Mouse (Mus musculus) limb, embryonic 14.5 days (tissue): Measurements from ENCODE around the gene Rpl18. TPM values are rescaled to one million over a fixed set of nuclear protein-coding genes. Genes with fewer than 3 reads are reported as not detected.

ENCODE experiments used
- ATAC-seq: fragments of 200-750 bp; cut with Nextera tagmentation; 2 replicates; pipeline ENCODE4 v1.8.0; 2017; ENCODE audit warnings: low read depth, moderate number of reproducible peaks, moderate TSS enrichment; ENCODE audit not compliant: low FRiP score
- DNase-seq: peaks from one replicate; pipeline ENCODE4 v3.0.0-alpha.2; 2015; ENCODE audit warnings: low spot score
- H3K27ac ChIP-seq: fragments of 300-500 bp; sonication (generic); replicated peaks from 2 replicates; pipeline ENCODE4 v1.5.1; 2014; ENCODE audit warnings: low read depth, mild to moderate bottlenecking, low read length, moderate library complexity, mixed read lengths
- H3K27me3 ChIP-seq: fragments of 300-500 bp; sonication (generic); 2 replicates; pipeline ENCODE4 v1.6.1; 2014; ENCODE audit warnings: low read length, mixed read lengths; ENCODE audit not compliant: control insufficient read depth, insufficient read depth
- H3K36me3 ChIP-seq: fragments of 300-500 bp; sonication (generic); 2 replicates; pipeline ENCODE4 v1.6.1; 2014; ENCODE audit warnings: mild to moderate bottlenecking, low read length, moderate library complexity, mixed read lengths; ENCODE audit not compliant: control insufficient read depth, insufficient read depth
- H3K4me1 ChIP-seq: fragments of 300-500 bp; sonication (generic); 2 replicates; pipeline ENCODE4 v1.6.1; 2014; ENCODE audit warnings: antibody characterized with exemption, low read length, mixed read lengths; ENCODE audit not compliant: control insufficient read depth, insufficient read depth
- H3K4me2 ChIP-seq: fragments of 300-500 bp; sonication (generic); replicated peaks from 2 replicates; pipeline ENCODE4 v1.6.1; 2014; ENCODE audit warnings: low read depth, mild to moderate bottlenecking, low read length, moderate library complexity; ENCODE audit not compliant: severe bottlenecking
- H3K4me3 ChIP-seq: fragments of 300-500 bp; sonication (generic); replicated peaks from 2 replicates; pipeline ENCODE4 v1.5.1; 2014; ENCODE audit warnings: low read length
- H3K9ac ChIP-seq: fragments of 300-500 bp; sonication (generic); 2 replicates; pipeline ENCODE4 v1.6.1; 2014; ENCODE audit warnings: mild to moderate bottlenecking, low read depth, low read length, moderate library complexity; ENCODE audit not compliant: severe bottlenecking
- H3K9me3 ChIP-seq: fragments of 300-500 bp; sonication (generic); 2 replicates; pipeline ENCODE4 v1.6.1; 2016; ENCODE audit warnings: low read length; ENCODE audit not compliant: control insufficient read depth
- POLR2A ChIP-seq: fragments of 200-500 bp; IDR thresholded peaks from 2 replicates; pipeline ENCODE4 v1.8.0; 2012; ENCODE audit warnings: inconsistent platforms, mild to moderate bottlenecking, moderate library complexity, borderline replicate concordance; ENCODE audit not compliant: insufficient read depth, insufficient read length; ENCODE audit errors: extremely low read depth
- WGBS: fragments of 180-500 bp; shearing (Covaris S2); extraction: QIAGEN DNeasy Blood & Tissue Kit; methylation state at CpG from one replicate; pipeline ENCODE4 v1.1.7; 2014; 5-methylcytosine and 5-hydroxymethylcytosine counted together
- polyA plus RNA-seq, 2 experiments: library from polyadenylated mRNA; depleted of rRNA in 1 of 2; stranded (reverse) in 1 of 2; unstranded in 1 of 2; fragments of >200 nt; fragmentation: Nextera tagmentation in 1 of 2; extraction: Ambion mirVana in 1 of 2; gene quantifications; 2 replicates each; pipeline versions ENCODE4 v1.2.1 to v1.2.3; 2012 to 2014

The Rpl18 gene
- polyA plus RNA-seq, 2 experiments = 1,196 to 1,246 TPM

GRCm38 (mm10) chr7:45739820-45740219, 24.6 kb downstream of the Rpl18 start:
- no peak overlapping the region for H3K27ac ChIP-seq
- H3K9ac ChIP-seq = no peak overlapping the region
- no peak overlapping the region for H3K4me2 ChIP-seq
- no peaks in the 10 kb centered on the region for H3K9me3 ChIP-seq
- 55% methylated on average over 7 of the region's 10 CpGs for WGBS
- DNase-seq (no peak), ATAC-seq (no peak)
- no peak overlapping the region for H3K4me3 ChIP-seq
- no peaks in the 10 kb centered on the region for H3K27me3 ChIP-seq
- no peak for TF ChIP-seq POLR2A
- no peaks in the 10 kb centered on the region for H3K36me3 ChIP-seq
- no peaks in the 10 kb centered on the region for H3K4me1 ChIP-seq

- ATAC-seq (no peak), DNase-seq (no peak)
- Histone ChIP-seq H3K36me3 (no peaks in the 10 kb centered on the region), H3K4me1 (no peaks in the 10 kb centered on the region), H3K4me2 (peak overlapping the region; percentile 48), H3K27ac (no peak overlapping the region), H3K4me3 (no peak overlapping the region), H3K27me3 (no peaks in the 10 kb centered on the region), H3K9ac (no peak overlapping the region), H3K9me3 (no peaks in the 10 kb centered on the region)
- 85% methylated on average over 12 of the region's 12 CpGs for WGBS
- TF ChIP-seq POLR2A = no peak
Measured at GRCm38 (mm10) chr7:45741308-45741707, 26.1 kb downstream of the Rpl18 start.

GRCm38 (mm10) chr7:45741777-45742176, 26.5 kb downstream of the Rpl18 start:
- Histone ChIP-seq H3K27me3 (no peaks in the 10 kb centered on the region), H3K9ac (peak overlapping the region; percentile 13; the same call in 1 of the 2 replicates), H3K36me3 (no peaks in the 10 kb centered on the region), H3K9me3 (no peaks in the 10 kb centered on the region; the same call in 1 of the 2 replicates), H3K4me1 (no peaks in the 10 kb centered on the region), H3K4me3 (peak overlapping the region; percentile 32), H3K4me2 (peak overlapping the region; percentile 48), H3K27ac (no peak overlapping the region)
- DNase-seq = peak; percentile 41
- 34% methylated on average over 11 of the region's 11 CpGs for WGBS
- TF ChIP-seq POLR2A = no peak
- ATAC-seq = no peak

- Histone ChIP-seq H3K4me3 (peak overlapping the region; percentile 32), H3K9ac (peak overlapping the region; percentile 13; the same call in 1 of the 2 replicates), H3K4me1 (no peaks in the 10 kb centered on the region), H3K4me2 (peak overlapping the region; percentile 48), H3K9me3 (no peaks in the 10 kb centered on the region; the same call in 1 of the 2 replicates), H3K27ac (no peak overlapping the region), H3K27me3 (no peaks in the 10 kb centered on the region), H3K36me3 (no peaks in the 10 kb centered on the region)
- WGBS = 37% methylated on average over 19 of the region's 19 CpGs
- ATAC-seq = no peak
- DNase-seq = no peak
- no peak for TF ChIP-seq POLR2A
Measured at GRCm38 (mm10) chr7:45742338-45742737, 27.1 kb downstream of the Rpl18 start.

- peak; percentile 52 for DNase-seq
- H3K4me1 ChIP-seq = no peaks in the 10 kb centered on the region
- peak; percentile 41; the same call in 1 of the 2 replicates for ATAC-seq
- H3K4me3 ChIP-seq = no peak overlapping the region
- H3K9me3 ChIP-seq = no peaks in the 10 kb centered on the region; the same call in 1 of the 2 replicates
- H3K27me3 ChIP-seq = no peaks in the 10 kb centered on the region
- WGBS = 18% methylated on average over 2 of the region's 2 CpGs
- no peaks in the 10 kb centered on the region for H3K36me3 ChIP-seq
- H3K27ac ChIP-seq = no peak overlapping the region
- no peak for TF ChIP-seq POLR2A
- H3K9ac ChIP-seq = no peak overlapping the region
- H3K4me2 ChIP-seq = no peak overlapping the region
Measured at GRCm38 (mm10) chr7:45744387-45744786, 29.1 kb downstream of the Rpl18 start.

GRCm38 (mm10) chr7:45746518-45746917, 31.3 kb downstream of the Rpl18 start:
- Histone ChIP-seq H3K27ac (no peak overlapping the region), H3K9me3 (no peaks in the 10 kb centered on the region; the same call in 1 of the 2 replicates), H3K4me1 (no peaks in the 10 kb centered on the region), H3K36me3 (no peaks in the 10 kb centered on the region), H3K9ac (no peak overlapping the region), H3K4me3 (no peak overlapping the region), H3K4me2 (no peak overlapping the region), H3K27me3 (no peaks in the 10 kb centered on the region)
- 63% methylated on average over 6 of the region's 6 CpGs for WGBS
- DNase-seq (no peak), ATAC-seq (no peak)
- no peak for TF ChIP-seq POLR2A
